Mouse (Mus musculus) liver, embryonic 16.5 days (tissue): ENCODE results near the gene Evi5. TPM values are rescaled to one million over a fixed set of nuclear protein-coding genes. Genes with fewer than 3 reads are reported as not detected.

ENCODE experiments used
- ATAC-seq: fragments of 200-750 bp; cut with Nextera tagmentation; 2 replicates; pipeline ENCODE4 v1.8.0; 2017; ENCODE audit warnings: low read depth, mild to moderate bottlenecking, moderate number of reproducible peaks, moderate library complexity
- H3K27ac ChIP-seq: fragments of 300-500 bp; sonication (generic); 2 replicates; pipeline ENCODE4 v1.5.1; 2014; ENCODE audit warnings: mild to moderate bottlenecking, low read length
- H3K27me3 ChIP-seq: fragments of 300-500 bp; sonication (generic); 2 replicates; pipeline ENCODE4 v1.6.1; 2014; ENCODE audit warnings: low read depth, low read length, mixed read lengths; ENCODE audit not compliant: control insufficient read depth, insufficient read depth
- H3K36me3 ChIP-seq: fragments of 300-500 bp; sonication (generic); 2 replicates; pipeline ENCODE4 v1.6.1; 2014; ENCODE audit warnings: mild to moderate bottlenecking; ENCODE audit not compliant: control insufficient read depth, insufficient read depth
- H3K4me1 ChIP-seq: fragments of 300-500 bp; sonication (generic); 2 replicates; pipeline ENCODE4 v1.6.1; 2014; ENCODE audit warnings: low read depth, low read length, mixed read lengths; ENCODE audit not compliant: control insufficient read depth
- H3K4me2 ChIP-seq: fragments of 300-500 bp; sonication (generic); 2 replicates; pipeline ENCODE4 v1.6.1; 2014; ENCODE audit warnings: low read depth, low read length, mixed read lengths
- H3K4me3 ChIP-seq: fragments of 300-500 bp; sonication (generic); 2 replicates; pipeline ENCODE4 v1.5.1; 2014; ENCODE audit warnings: low read depth, mild to moderate bottlenecking, low read length
- H3K9ac ChIP-seq: fragments of 300-500 bp; sonication (generic); 2 replicates; pipeline ENCODE4 v1.6.1; 2014; ENCODE audit warnings: low read depth, low read length
- H3K9me3 ChIP-seq: fragments of 300-500 bp; sonication (generic); replicated peaks from 2 replicates; pipeline ENCODE4 v1.6.1; 2016; ENCODE audit warnings: low read length; ENCODE audit not compliant: control insufficient read depth
- WGBS: fragments of 180-500 bp; shearing (Covaris S2); extraction: QIAGEN DNeasy Blood & Tissue Kit; methylation state at CpG from one replicate; pipeline ENCODE4 v1.1.7; 2014; ENCODE audit not compliant: insufficient replicate concordance; 5-methylcytosine and 5-hydroxymethylcytosine counted together
- polyA plus RNA-seq: library from polyadenylated mRNA; unstranded; fragments of >200 nt; fragmentation: Nextera tagmentation; extraction: Ambion mirVana; gene quantifications from 2 replicates; pipeline ENCODE4 v1.2.1, GENCODE M21; 2015

Gene Evi5
- polyA plus RNA-seq = 57.8 and 59.8 TPM in 2 replicates

GRCm38 (mm10) chr5:107874561-107875260, at the start of gene Evi5:
Evi5 (minus strand) TSS chr5:107875107.
- H3K36me3 ChIP-seq = peaks cover 11% of the 10 kb centered on the region
- peak; percentile 92 for ATAC-seq
- peak within 1 kb of the TSS; percentile 71 for H3K4me3 ChIP-seq
- no peaks in the 10 kb centered on the region for H3K9me3 ChIP-seq
- WGBS = 20% methylated on average over 4 of the region's 4 CpGs
- peaks cover 33% of the 10 kb centered on the region for H3K4me1 ChIP-seq
- peak within 1 kb of the TSS; percentile 98 for H3K27ac ChIP-seq
- peak within 1 kb of the TSS; percentile 75 for H3K9ac ChIP-seq
- H3K27me3 ChIP-seq = no peaks in the 10 kb centered on the region
- peak within 1 kb of the TSS; percentile 67 for H3K4me2 ChIP-seq

- WGBS = 84% methylated on average over 8 of the region's 8 CpGs
- no peak for ATAC-seq
- no peak overlapping the region for H3K4me3 ChIP-seq
- no peaks in the 10 kb centered on the region for H3K9me3 ChIP-seq
- H3K36me3 ChIP-seq = no peaks in the 10 kb centered on the region
- no peaks in the 10 kb centered on the region for H3K27me3 ChIP-seq
- H3K4me1 ChIP-seq = peaks cover 3% of the 10 kb centered on the region; the same call in 1 of the 2 replicates
- no peak overlapping the region for H3K4me2 ChIP-seq
- H3K9ac ChIP-seq = no peak overlapping the region
- no peak overlapping the region for H3K27ac ChIP-seq
These were observed 49.7 kb upstream of the Evi5 start for GRCm38 (mm10) chr5:107924564-107924963.

- no peaks in the 10 kb centered on the region for H3K9me3 ChIP-seq
- H3K4me1 ChIP-seq = peaks cover 3% of the 10 kb centered on the region; the same call in 1 of the 2 replicates
- H3K4me2 ChIP-seq = no peak overlapping the region
- no peak overlapping the region for H3K4me3 ChIP-seq
- 47% methylated on average over 1 of the region's 1 CpGs for WGBS
- H3K27me3 ChIP-seq = no peaks in the 10 kb centered on the region
- no peak for ATAC-seq
- no peak overlapping the region for H3K27ac ChIP-seq
- no peaks in the 10 kb centered on the region for H3K36me3 ChIP-seq
- H3K9ac ChIP-seq = no peak overlapping the region
These were observed 47.9 kb upstream of the Evi5 start for GRCm38 (mm10) chr5:107922836-107923235.

GRCm38 (mm10) chr5:107921400-107922252, 46.7 kb upstream of the Evi5 start:
- H3K36me3 ChIP-seq = no peaks in the 10 kb centered on the region
- H3K27me3 ChIP-seq = no peaks in the 10 kb centered on the region
- H3K4me2 ChIP-seq = no peak overlapping the region
- peaks cover 3% of the 10 kb centered on the region; the same call in 1 of the 2 replicates for H3K4me1 ChIP-seq
- peak; percentile 36; the same call in 1 of the 2 replicates for ATAC-seq
- no peak overlapping the region for H3K9ac ChIP-seq
- H3K4me3 ChIP-seq = no peak overlapping the region
- WGBS = 70% methylated on average over 2 of the region's 2 CpGs
- no peak overlapping the region for H3K27ac ChIP-seq
- no peaks in the 10 kb centered on the region for H3K9me3 ChIP-seq

GRCm38 (mm10) chr5:107915280-107915679, 40.4 kb upstream of the Evi5 start:
- H3K27ac ChIP-seq = no peak overlapping the region
- H3K27me3 ChIP-seq = no peaks in the 10 kb centered on the region
- 70% methylated on average over 4 of the region's 4 CpGs for WGBS
- no peak for ATAC-seq
- no peak overlapping the region for H3K4me3 ChIP-seq
- H3K9ac ChIP-seq = no peak overlapping the region
- no peak overlapping the region for H3K4me2 ChIP-seq
- no peaks in the 10 kb centered on the region for H3K4me1 ChIP-seq
- no peaks in the 10 kb centered on the region for H3K36me3 ChIP-seq
- H3K9me3 ChIP-seq = no peaks in the 10 kb centered on the region

GRCm38 (mm10) chr5:107911012-107911411, 36.1 kb upstream of the Evi5 start:
- Histone ChIP-seq H3K4me3 (no peak overlapping the region), H3K4me1 (no peaks in the 10 kb centered on the region), H3K9ac (no peak overlapping the region), H3K4me2 (no peak overlapping the region), H3K27me3 (no peaks in the 10 kb centered on the region), H3K36me3 (peaks cover 35% of the 10 kb centered on the region), H3K27ac (no peak overlapping the region), H3K9me3 (no peaks in the 10 kb centered on the region)
- 76% methylated on average over 5 of the region's 5 CpGs for WGBS
- no peak for ATAC-seq

GRCm38 (mm10) chr5:107910084-107910616, 35.2 kb upstream of the Evi5 start:
- no peak overlapping the region for H3K27ac ChIP-seq
- H3K36me3 ChIP-seq = peaks cover 43% of the 10 kb centered on the region
- WGBS = 46% methylated on average over 5 of the region's 5 CpGs
- ATAC-seq = no peak
- no peak overlapping the region for H3K9ac ChIP-seq
- no peak overlapping the region for H3K4me2 ChIP-seq
- no peaks in the 10 kb centered on the region for H3K9me3 ChIP-seq
- no peaks in the 10 kb centered on the region for H3K4me1 ChIP-seq
- H3K27me3 ChIP-seq = no peaks in the 10 kb centered on the region
- H3K4me3 ChIP-seq = no peak overlapping the region

GRCm38 (mm10) chr5:107909668-107910067, 34.8 kb upstream of the Evi5 start:
- H3K4me1 ChIP-seq = no peaks in the 10 kb centered on the region
- no peaks in the 10 kb centered on the region for H3K9me3 ChIP-seq
- H3K9ac ChIP-seq = no peak overlapping the region
- no peak overlapping the region for H3K27ac ChIP-seq
- WGBS = 72% methylated on average over 3 of the region's 3 CpGs
- H3K27me3 ChIP-seq = no peaks in the 10 kb centered on the region
- peaks cover 48% of the 10 kb centered on the region for H3K36me3 ChIP-seq
- H3K4me3 ChIP-seq = no peak overlapping the region
- ATAC-seq = no peak
- no peak overlapping the region for H3K4me2 ChIP-seq
